Mouse (Mus musculus) stomach, embryonic 14.5 days (tissue): ENCODE results near the gene Nat14. TPM values are rescaled to one million over a fixed set of nuclear protein-coding genes. Genes with fewer than 3 reads are reported as not detected.

Experiments used
- ATAC-seq: fragments of 200-750 bp; cut with Nextera tagmentation; 2 replicates; pipeline ENCODE4 v1.8.0; 2017; ENCODE audit warnings: low read depth, moderate TSS enrichment; ENCODE audit not compliant: insufficient number of reproducible peaks, insufficient read depth, low FRiP score
- H3K27ac ChIP-seq: fragments of 300-500 bp; sonication (generic); 2 replicates; pipeline ENCODE4 v1.5.1; 2014; ENCODE audit warnings: mild to moderate bottlenecking, low read length, moderate library complexity, mixed read lengths
- H3K27me3 ChIP-seq: fragments of 300-500 bp; sonication (generic); 2 replicates; pipeline ENCODE4 v1.6.1; 2014; ENCODE audit warnings: low read length, control low read depth, mixed read lengths; ENCODE audit not compliant: control insufficient read depth, insufficient read depth
- H3K36me3 ChIP-seq: fragments of 300-500 bp; sonication (generic); 2 replicates; pipeline ENCODE4 v1.6.1; 2014; ENCODE audit warnings: mild to moderate bottlenecking, control low read depth, low read length, moderate library complexity, mixed read lengths; ENCODE audit not compliant: control insufficient read depth, insufficient read depth
- H3K4me1 ChIP-seq: fragments of 300-500 bp; sonication (generic); 2 replicates; pipeline ENCODE4 v1.6.1; 2014; ENCODE audit warnings: low read length, control low read depth, mixed read lengths; ENCODE audit not compliant: control insufficient read depth, insufficient read depth
- H3K4me2 ChIP-seq: fragments of 300-500 bp; sonication (generic); replicated peaks from 2 replicates; pipeline ENCODE4 v1.6.1; 2014; ENCODE audit warnings: low read depth, low read length, control low read depth
- H3K4me3 ChIP-seq: fragments of 300-500 bp; sonication (generic); 2 replicates; pipeline ENCODE4 v1.5.1; 2014; ENCODE audit warnings: low read depth, low read length, control low read depth
- H3K9ac ChIP-seq: fragments of 300-500 bp; sonication (generic); replicated peaks from 2 replicates; pipeline ENCODE4 v1.6.1; 2014; ENCODE audit warnings: low read depth, mild to moderate bottlenecking, control low read depth, low read length, moderate library complexity, mixed read lengths
- H3K9me3 ChIP-seq: fragments of 300-500 bp; sonication (generic); 2 replicates; pipeline ENCODE4 v1.6.1; 2016; ENCODE audit warnings: low read depth, low read length, control low read depth; ENCODE audit not compliant: control insufficient read depth
- WGBS: fragments of 180-500 bp; shearing (Covaris S2); extraction: QIAGEN DNeasy Blood & Tissue Kit; methylation state at CpG from one replicate; pipeline ENCODE4 v1.1.7; 2014; 5-methylcytosine and 5-hydroxymethylcytosine counted together
- polyA plus RNA-seq: library from polyadenylated mRNA; unstranded; fragments of >200 nt; fragmentation: Nextera tagmentation; extraction: Ambion mirVana; gene quantifications from 2 replicates; pipeline ENCODE4 v1.2.1, GENCODE M21; 2014

Nat14 gene
- polyA plus RNA-seq, 1 experiment from 2014 or later = 3.5 TPM

GRCm38 (mm10) chr7:4922931-4923565, 1.2 kb downstream of the Nat14 start:
- Histone ChIP-seq H3K4me1 (peaks cover 51% of the 10 kb centered on the region), H3K9ac (peak overlapping the region; percentile 10; the same call in 1 of the 2 replicates), H3K27me3 (no peaks in the 10 kb centered on the region), H3K9me3 (no peaks in the 10 kb centered on the region), H3K4me2 (peak overlapping the region; percentile 66), H3K4me3 (peak overlapping the region; percentile 25), H3K36me3 (peaks cover 28% of the 10 kb centered on the region), H3K27ac (peak overlapping the region; percentile 90; the same call in 1 of the 2 replicates)
- 0 out of 2 replicates have a peak, but pooled peaks have one; percentile 0 for ATAC-seq
- 2% methylated on average over 14 of the region's 14 CpGs for WGBS

- Histone ChIP-seq H3K36me3 (peaks cover 27% of the 10 kb centered on the region), H3K4me1 (peaks cover 52% of the 10 kb centered on the region), H3K4me3 (peak overlapping the region; percentile 25; the same call in 1 of the 2 replicates), H3K27me3 (no peaks in the 10 kb centered on the region), H3K4me2 (peak overlapping the region; percentile 66), H3K27ac (peak overlapping the region; percentile 90), H3K9me3 (no peaks in the 10 kb centered on the region), H3K9ac (peak overlapping the region; percentile 10; the same call in 1 of the 2 replicates)
- no peak for ATAC-seq
- WGBS = 5% methylated on average over 37 of the region's 37 CpGs
Observed at GRCm38 (mm10) chr7:4923586-4924364, 1.9 kb downstream of the Nat14 start.

GRCm38 (mm10) chr7:4924483-4924882, 2.7 kb downstream of the Nat14 start:
- Histone ChIP-seq H3K4me1 (peaks cover 52% of the 10 kb centered on the region), H3K27ac (peak overlapping the region; percentile 90), H3K9ac (no peak overlapping the region), H3K9me3 (no peaks in the 10 kb centered on the region), H3K4me2 (peak overlapping the region; percentile 66), H3K36me3 (peaks cover 20% of the 10 kb centered on the region), H3K27me3 (no peaks in the 10 kb centered on the region), H3K4me3 (peak overlapping the region; percentile 25; the same call in 1 of the 2 replicates)
- ATAC-seq = no peak
- WGBS = 0% methylated on average over 4 of the region's 4 CpGs

- Histone ChIP-seq H3K4me3 (no peak overlapping the region), H3K9me3 (no peaks in the 10 kb centered on the region), H3K4me1 (peaks cover 52% of the 10 kb centered on the region), H3K9ac (no peak overlapping the region), H3K27ac (peak overlapping the region; percentile 90), H3K4me2 (peak overlapping the region; percentile 19; the same call in 1 of the 2 replicates), H3K27me3 (no peaks in the 10 kb centered on the region), H3K36me3 (peaks cover 16% of the 10 kb centered on the region)
- peak; percentile 66 for ATAC-seq
- WGBS = 0% methylated on average over 3 of the region's 4 CpGs
Observed at GRCm38 (mm10) chr7:4924891-4925301, 3.1 kb downstream of the Nat14 start.

GRCm38 (mm10) chr7:4925441-4926381, 3.9 kb downstream of the Nat14 start, which contains the start of gene Ssc5d:
Ssc5d (plus strand) TSS chr7:4925785.
- WGBS = 10% methylated on average over 6 of the region's 6 CpGs
- Histone ChIP-seq H3K9me3 (no peaks in the 10 kb centered on the region), H3K27me3 (no peaks in the 10 kb centered on the region), H3K4me3 (no peak within 1 kb of the TSS), H3K36me3 (peaks cover 9% of the 10 kb centered on the region; the same call in 1 of the 2 replicates), H3K4me1 (peaks cover 52% of the 10 kb centered on the region), H3K4me2 (peak within 1 kb of the TSS; percentile 19), H3K9ac (no peak within 1 kb of the TSS), H3K27ac (peak within 1 kb of the TSS; percentile 90)
- ATAC-seq = peak; percentile 38

- H3K27ac ChIP-seq = no peak overlapping the region
- ATAC-seq = no peak
- H3K4me3 ChIP-seq = no peak overlapping the region
- H3K36me3 ChIP-seq = no peaks in the 10 kb centered on the region
- H3K27me3 ChIP-seq = no peaks in the 10 kb centered on the region
- WGBS = 68% methylated on average over 16 of the region's 16 CpGs
- H3K4me2 ChIP-seq = no peak overlapping the region
- no peak overlapping the region for H3K9ac ChIP-seq
- peaks cover 47% of the 10 kb centered on the region for H3K4me1 ChIP-seq
- no peaks in the 10 kb centered on the region for H3K9me3 ChIP-seq
Observed at GRCm38 (mm10) chr7:4926849-4927248, 5.0 kb downstream of the Nat14 start.

GRCm38 (mm10) chr7:4927711-4928110, 5.9 kb downstream of the Nat14 start:
- Histone ChIP-seq H3K9me3 (no peaks in the 10 kb centered on the region), H3K4me2 (no peak overlapping the region), H3K36me3 (no peaks in the 10 kb centered on the region), H3K4me3 (no peak overlapping the region), H3K9ac (no peak overlapping the region), H3K27ac (no peak overlapping the region), H3K27me3 (no peaks in the 10 kb centered on the region), H3K4me1 (peaks cover 42% of the 10 kb centered on the region)
- 52% methylated on average over 8 of the region's 8 CpGs for WGBS
- no peak for ATAC-seq

- no peaks in the 10 kb centered on the region for H3K27me3 ChIP-seq
- no peak overlapping the region for H3K27ac ChIP-seq
- no peak overlapping the region for H3K4me3 ChIP-seq
- WGBS = 53% methylated on average over 17 of the region's 17 CpGs
- peaks cover 36% of the 10 kb centered on the region for H3K4me1 ChIP-seq
- no peak overlapping the region for H3K4me2 ChIP-seq
- ATAC-seq = no peak
- H3K9me3 ChIP-seq = no peaks in the 10 kb centered on the region
- no peaks in the 10 kb centered on the region for H3K36me3 ChIP-seq
- H3K9ac ChIP-seq = no peak overlapping the region
Observed at GRCm38 (mm10) chr7:4928323-4928722, 6.5 kb downstream of the Nat14 start.
